Mouse (Mus musculus): ENCODE results near the gene Kcnk16. TPM values are rescaled to one million over a fixed set of nuclear protein-coding genes. Genes with fewer than 3 reads are reported as not detected.

The Kcnk16 gene
- not detected for polyA plus RNA-seq (2017; shearing (Covaris generic))

DNA sequence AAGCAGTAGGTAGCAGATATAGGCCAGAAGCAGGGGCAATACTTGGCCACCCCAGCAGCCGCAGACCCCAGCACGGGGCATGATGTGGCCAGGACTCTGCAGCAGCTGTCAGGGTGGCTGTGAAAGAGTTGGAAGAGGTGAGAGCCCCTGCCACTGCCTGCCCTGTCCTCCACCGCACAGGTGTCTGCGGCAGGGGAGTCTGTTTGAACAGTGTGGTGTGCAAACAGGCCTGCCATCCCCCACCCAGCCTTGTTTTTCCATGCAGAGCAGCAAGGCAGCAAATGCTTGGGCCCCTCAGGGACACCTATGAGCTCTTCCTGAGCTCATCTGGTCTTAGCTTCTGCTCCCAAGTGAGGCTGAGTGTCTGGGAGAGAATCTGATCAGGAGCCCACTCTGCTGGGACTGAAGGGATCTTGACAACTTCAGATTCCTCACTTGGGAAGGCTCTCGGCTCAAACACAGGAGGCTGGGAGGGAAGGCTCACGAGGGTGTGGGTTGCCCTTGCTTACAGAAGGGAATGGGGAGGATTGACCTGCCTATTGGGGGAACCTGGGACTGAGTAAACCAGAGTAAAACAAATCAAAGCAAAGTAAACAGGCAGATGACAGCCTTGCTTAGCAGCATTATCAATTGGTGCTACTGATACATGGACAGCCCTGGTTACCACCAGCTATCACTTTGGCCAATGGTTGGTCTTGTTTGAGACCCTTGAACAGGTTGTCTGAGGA is at the start of gene Kcnk16:
Kcnk16 (minus strand) TSS at position 118 of the 728 bp plus-strand sequence.

DNA sequence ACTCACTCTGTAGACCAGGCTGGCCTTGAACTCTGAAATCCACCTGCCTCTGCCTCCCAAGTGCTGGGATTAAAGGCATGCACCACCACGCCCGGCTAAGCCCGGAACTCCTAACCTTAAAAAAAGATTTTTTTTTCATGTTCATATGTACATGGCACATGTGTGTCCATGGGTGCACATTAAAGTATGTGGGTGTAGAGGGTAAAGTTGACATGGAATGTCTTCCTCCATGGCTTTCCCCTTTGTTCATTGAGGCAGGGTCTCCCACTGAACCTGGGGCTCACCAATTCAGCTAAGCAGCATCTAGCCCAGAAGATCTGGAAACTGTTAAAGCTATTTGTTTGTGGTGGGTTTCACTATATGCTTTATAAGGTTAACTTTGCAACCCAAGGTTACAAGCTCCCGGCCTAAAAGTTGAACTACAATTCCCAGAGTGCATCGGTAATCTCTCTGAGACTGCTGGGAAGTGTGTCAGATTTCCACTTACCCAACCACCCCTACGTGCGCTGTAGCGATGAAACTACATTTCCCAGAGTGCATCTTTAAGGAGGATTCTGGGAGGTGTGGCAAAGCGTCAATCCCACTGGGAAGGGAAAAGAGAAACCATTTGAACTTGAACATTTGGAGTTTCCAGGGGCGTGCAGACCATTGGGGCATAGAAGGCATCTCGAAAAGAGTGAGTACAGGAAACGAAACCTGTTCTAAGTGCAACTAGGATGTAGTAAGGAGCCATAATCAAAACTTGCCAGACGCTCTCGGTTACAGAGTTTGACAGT is 25.3 kb upstream of the Kcnk16 start, which contains the start of gene Nudt13:
Nudt13 (plus strand) TSS at position 581 of the 776 bp plus-strand sequence.

Other genes starting within 250 kb of the Kcnk16 start
- gene Saysd1, start 130.7 kb downstream of the Kcnk16 start, polyA plus RNA-seq (2017; shearing (Covaris generic)) = 34.3 TPM
- 6.7 TPM for gene Kcnk5, start 87.4 kb downstream of the Kcnk16 start, polyA plus RNA-seq (2017; shearing (Covaris generic))
- gene Nudt13, start 25.5 kb upstream of the Kcnk16 start, polyA plus RNA-seq (2017; shearing (Covaris generic)) = 17.6 TPM
- gene Ecd, start 78.9 kb upstream of the Kcnk16 start, polyA plus RNA-seq (2017; shearing (Covaris generic)) = 61.1 TPM
- gene Fam149b, start 79.0 kb upstream of the Kcnk16 start, polyA plus RNA-seq (2017; shearing (Covaris generic)) = 75.8 TPM
- gene Dnajc9, start 119.7 kb upstream of the Kcnk16 start, polyA plus RNA-seq (2017; shearing (Covaris generic)) = 145 TPM
- gene Mrps16, start 124.4 kb upstream of the Kcnk16 start, polyA plus RNA-seq (2017; shearing (Covaris generic)) = 98.6 TPM
- gene Cfap70, start 183.0 kb upstream of the Kcnk16 start, polyA plus RNA-seq (2017; shearing (Covaris generic)) = not detected
- gene Anxa7, start 210.9 kb upstream of the Kcnk16 start, polyA plus RNA-seq (2017; shearing (Covaris generic)) = 44.0 TPM
- 1.7 TPM for gene Mss51, start 227.7 kb upstream of the Kcnk16 start, polyA plus RNA-seq (2017; shearing (Covaris generic))

All from CD4-positive, CD25-positive, alpha-beta regulatory T cell (primary cell).